Mouse (Mus musculus) left cerebral cortex, adult 11 months (tissue): ENCODE results near the gene Gm3591.
"Not testable (repeated sequence)": the region's sequence is repeated elsewhere in the genome, so short reads cannot be mapped to it uniquely, and the experiment has no call there.

Source experiments
- DNase-seq: peaks from one replicate; pipeline ENCODE4 v3.0.0; 2022; ENCODE audit warnings: low spot score

Gene Gm3591

DNA sequence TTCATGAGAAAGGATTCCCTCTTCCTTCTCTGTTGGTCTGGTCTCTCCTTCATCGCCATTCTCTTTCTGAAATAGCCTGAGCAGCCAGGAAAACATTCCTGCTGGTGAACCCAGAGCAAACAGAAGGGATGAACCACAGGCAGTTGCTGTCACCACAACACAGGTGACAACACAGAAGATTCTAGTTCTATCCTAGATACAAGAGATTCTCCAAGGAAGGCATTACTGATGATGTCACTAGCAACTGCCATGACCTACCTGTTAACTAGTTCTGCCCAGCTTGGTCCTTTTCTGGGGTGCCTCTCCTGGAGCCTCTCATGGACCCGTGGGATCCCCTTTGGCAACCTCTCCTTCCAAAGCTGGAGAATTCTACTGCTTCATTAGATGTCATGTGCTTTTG is at the start of gene Gm3591:
Gene Gm3591 (minus strand): TSS at position 101 of the 400 bp plus-strand sequence.
- DNase-seq = not testable (repeated sequence)

DNA sequence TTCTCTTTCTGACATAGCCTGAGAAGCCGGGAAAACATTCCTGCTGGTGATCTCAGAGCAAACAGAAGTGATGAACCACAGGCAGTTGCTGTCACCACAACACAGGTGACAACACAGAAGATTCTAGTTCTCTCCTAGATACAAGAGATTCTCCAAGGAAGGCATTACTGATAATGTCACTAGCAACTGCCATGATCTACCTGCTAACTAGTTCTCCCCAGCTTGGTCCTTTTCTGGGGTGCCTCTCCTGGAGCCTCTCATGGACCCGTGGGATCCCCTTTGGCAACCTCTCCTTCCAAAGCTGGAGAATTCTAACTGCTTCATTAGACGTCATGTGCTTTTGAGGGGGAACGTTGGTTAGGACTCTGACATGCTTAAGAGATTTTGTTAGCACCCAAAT is 32.2 kb upstream of the Gm3591 start, which contains the start of gene Gm3594:
Gene Gm3594 (minus strand): TSS at position 101 of the 400 bp plus-strand sequence.
- not testable (repeated sequence) for DNase-seq

DNA sequence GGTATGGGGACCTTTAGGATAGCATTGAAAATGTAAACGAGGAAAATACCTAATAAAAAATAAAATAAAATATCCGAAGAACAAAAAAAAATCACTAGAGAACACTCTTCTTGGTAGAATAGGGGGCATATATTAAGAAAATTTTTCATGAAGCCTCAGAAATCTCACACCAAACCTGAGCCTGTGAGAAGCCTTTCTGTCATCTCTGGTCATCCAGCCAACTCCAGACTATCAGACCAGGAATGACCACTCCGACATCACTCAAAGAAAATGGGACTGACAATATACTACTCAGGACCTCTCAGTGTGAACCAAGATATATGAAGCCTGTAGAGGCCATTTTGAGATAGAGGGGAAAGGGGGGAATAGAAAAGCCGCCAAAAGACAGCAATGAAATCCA is 28.5 kb upstream of the Gm3591 start:
- DNase-seq = not testable (repeated sequence)

DNA sequence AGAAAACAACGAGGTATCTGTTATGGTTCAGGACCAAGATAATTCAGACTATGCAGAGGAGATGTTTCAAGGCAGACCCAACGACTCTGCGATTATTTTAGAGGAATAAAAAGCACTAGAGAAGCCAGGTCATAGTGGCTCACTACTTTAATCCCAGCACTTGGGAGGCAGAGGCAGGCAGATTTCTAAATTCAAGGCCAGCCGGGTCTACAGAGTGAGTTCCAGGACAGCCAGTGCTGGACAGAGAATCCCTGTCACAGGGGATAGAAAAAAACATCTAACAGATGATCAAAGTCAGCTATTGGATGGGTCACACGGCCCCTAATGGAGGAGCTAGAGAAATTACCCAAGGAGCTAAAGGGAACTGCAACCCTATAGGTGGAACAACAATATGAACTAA is 27.9 kb upstream of the Gm3591 start:
- not testable (repeated sequence) for DNase-seq

DNA sequence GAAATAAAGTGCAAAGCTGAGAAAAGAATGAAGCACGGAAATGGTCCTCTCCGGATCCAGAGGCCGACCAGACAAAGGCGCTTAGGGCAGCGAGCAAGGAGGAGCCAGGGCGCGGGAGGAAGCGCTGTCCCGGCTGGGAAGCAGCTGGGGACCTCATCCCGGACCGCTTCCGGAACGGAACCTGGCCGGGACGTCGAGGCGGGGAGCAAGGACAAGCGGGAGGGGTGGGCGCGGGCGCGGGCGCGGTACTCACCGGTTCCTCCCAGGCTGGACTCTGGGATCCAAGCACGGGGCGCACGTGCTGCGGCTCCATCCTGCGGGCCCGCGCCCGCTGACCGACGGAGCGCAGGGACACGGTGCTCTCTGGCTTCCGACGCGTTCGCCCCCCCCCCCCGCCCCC is 14.5 kb upstream of the Gm3591 start:
- not testable (repeated sequence) for DNase-seq

DNA sequence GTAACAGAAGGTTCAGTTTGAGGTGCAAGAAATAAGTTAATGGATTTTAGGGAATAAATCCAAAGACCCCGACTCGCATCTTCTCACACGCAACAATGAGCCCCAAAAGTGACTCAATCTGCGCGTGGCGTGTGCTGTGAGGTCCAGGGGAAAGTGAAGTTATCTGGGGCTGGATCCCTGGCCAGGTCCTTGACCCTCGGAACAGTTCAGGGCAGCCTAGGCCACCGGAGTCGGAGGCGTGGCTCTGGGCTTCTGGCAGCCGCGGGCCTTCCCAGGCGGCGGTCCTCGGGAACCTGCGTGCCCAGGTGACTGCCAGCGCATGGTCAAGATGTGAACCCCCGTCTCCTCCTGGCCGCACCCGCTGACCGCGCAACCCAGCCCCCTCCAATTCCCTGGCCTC is 14.1 kb upstream of the Gm3591 start:
- DNase-seq = not testable (repeated sequence)

DNA sequence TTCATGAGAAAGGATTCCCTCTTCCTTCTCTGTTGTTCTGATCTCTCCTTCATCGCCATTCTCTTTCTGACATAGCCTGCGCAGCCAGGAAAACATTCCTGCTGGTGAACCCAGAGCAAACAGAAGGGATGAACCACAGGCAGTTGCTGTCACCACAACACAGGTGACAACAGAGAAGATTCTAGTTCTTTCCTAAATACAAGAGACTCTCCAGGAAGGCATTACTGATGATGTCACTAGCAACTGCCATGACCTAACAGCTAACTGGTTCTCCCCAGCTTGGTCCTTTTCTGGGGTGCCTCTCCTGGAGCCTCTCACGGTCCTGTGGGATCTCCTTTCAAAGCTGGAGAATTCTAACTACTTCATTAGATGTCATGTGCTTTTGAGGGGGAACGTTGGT is 22.1 kb downstream of the Gm3591 start, which contains the start of gene Gm16440:
Gene Gm16440 (minus strand): TSS at position 101 of the 400 bp plus-strand sequence.
- not testable (repeated sequence) for DNase-seq
